Mouse (Mus musculus) myocyte (in vitro differentiated cells): ENCODE data around the gene Tdrkh. TPM values are rescaled to one million over a fixed set of nuclear protein-coding genes. Genes with fewer than 3 reads are reported as not detected.

Source experiments
- H3K27me3 ChIP-seq: one replicate; pipeline ENCODE4 v1.6.1; 2011; ENCODE audit not compliant: control insufficient read depth, insufficient read depth, insufficient read length
- H3K36me3 ChIP-seq: one replicate; pipeline ENCODE4 v1.6.1; 2011; ENCODE audit not compliant: control insufficient read depth, insufficient read depth
- H3K4me2 ChIP-seq: one replicate; pipeline ENCODE4 v1.6.1; 2011; ENCODE audit warnings: low read depth, control low read depth
- H3K4me3 ChIP-seq: one replicate; pipeline ENCODE4 v1.5.1; 2011; ENCODE audit warnings: mild to moderate bottlenecking, control low read depth, moderate library complexity
- H3K79me2 ChIP-seq: one replicate; pipeline ENCODE4 v1.6.1; 2011; ENCODE audit not compliant: control insufficient read depth, insufficient read depth
- H3ac ChIP-seq: one replicate; pipeline ENCODE4 v1.6.1; 2011; ENCODE audit not compliant: control insufficient read depth, insufficient read length
- CEBPB ChIP-seq: IDR thresholded peaks from 2 replicates; pipeline ENCODE4 v1.6.1; 2011; ENCODE audit warnings: mild to moderate bottlenecking, moderate library complexity; ENCODE audit not compliant: poor library complexity, insufficient read depth, severe bottlenecking
- E2F4 ChIP-seq: IDR thresholded peaks from one replicate; pipeline ENCODE4 v1.6.1; 2011; ENCODE audit warnings: mild to moderate bottlenecking, control low read depth, moderate library complexity; ENCODE audit not compliant: insufficient read depth
- MAX ChIP-seq: IDR thresholded peaks from one replicate; pipeline ENCODE4 v1.6.1; 2011; ENCODE audit warnings: low read depth, mild to moderate bottlenecking, control low read depth
- MYOD1 ChIP-seq, 3 experiments: IDR thresholded peaks; one replicate each; pipeline ENCODE4 v1.6.1; 2011; ENCODE audit warnings: control low read depth in 2 of 3, low read depth in 2 of 3, mild to moderate bottlenecking in 2 of 3, moderate library complexity in 1 of 3; ENCODE audit not compliant: insufficient read length in 2 of 3, control insufficient read depth in 1 of 3
- MYOG ChIP-seq, 3 experiments: IDR thresholded peaks; one replicate each; pipeline ENCODE4 v1.6.1; 2011; ENCODE audit warnings: control low read depth in 2 of 3, low read depth in 2 of 3, mild to moderate bottlenecking in 2 of 3; ENCODE audit not compliant: insufficient read length in 2 of 3, control insufficient read depth in 1 of 3, insufficient read depth in 1 of 3
- POLR2A ChIP-seq: IDR thresholded peaks from one replicate; pipeline ENCODE4 v1.6.1; 2011; ENCODE audit warnings: low read depth, mild to moderate bottlenecking, control low read depth, moderate library complexity; ENCODE audit not compliant: insufficient read length
- POLR2AphosphoS2 ChIP-seq: IDR thresholded peaks from one replicate; pipeline ENCODE4 v1.6.1; 2011; ENCODE audit warnings: low read depth, control low read depth; ENCODE audit not compliant: insufficient read length
- REST ChIP-seq: IDR thresholded peaks from one replicate; pipeline ENCODE4 v1.6.1; 2011; ENCODE audit warnings: mild to moderate bottlenecking, control low read depth, moderate library complexity; ENCODE audit not compliant: insufficient read depth, insufficient read length
- SRF ChIP-seq: IDR thresholded peaks from one replicate; pipeline ENCODE4 v1.6.1; 2011; ENCODE audit warnings: low read depth; ENCODE audit not compliant: control insufficient read depth, insufficient read length
- TCF12 ChIP-seq: IDR thresholded peaks from one replicate; pipeline ENCODE4 v1.6.1; 2011; ENCODE audit warnings: mild to moderate bottlenecking, control low read depth; ENCODE audit not compliant: poor library complexity, insufficient read depth, severe bottlenecking
- TCF3 ChIP-seq: IDR thresholded peaks from one replicate; pipeline ENCODE4 v1.6.1; 2011; ENCODE audit warnings: low read depth, control low read depth; ENCODE audit not compliant: insufficient read length
- USF1 ChIP-seq: IDR thresholded peaks from one replicate; pipeline ENCODE4 v1.6.1; 2011; ENCODE audit warnings: low read depth, mild to moderate bottlenecking, control low read depth, moderate library complexity
- polyA plus RNA-seq: library from polyadenylated mRNA; unstranded; fragments of >200 nt; fragmentation: generic; extraction: Trizol; gene quantifications from one replicate; pipeline ENCODE4 v1.2.1, GENCODE M21; 2012; ENCODE audit warnings: missing spikeins

Gene Tdrkh
- polyA plus RNA-seq, 1 experiment: 5.4 TPM

DNA sequence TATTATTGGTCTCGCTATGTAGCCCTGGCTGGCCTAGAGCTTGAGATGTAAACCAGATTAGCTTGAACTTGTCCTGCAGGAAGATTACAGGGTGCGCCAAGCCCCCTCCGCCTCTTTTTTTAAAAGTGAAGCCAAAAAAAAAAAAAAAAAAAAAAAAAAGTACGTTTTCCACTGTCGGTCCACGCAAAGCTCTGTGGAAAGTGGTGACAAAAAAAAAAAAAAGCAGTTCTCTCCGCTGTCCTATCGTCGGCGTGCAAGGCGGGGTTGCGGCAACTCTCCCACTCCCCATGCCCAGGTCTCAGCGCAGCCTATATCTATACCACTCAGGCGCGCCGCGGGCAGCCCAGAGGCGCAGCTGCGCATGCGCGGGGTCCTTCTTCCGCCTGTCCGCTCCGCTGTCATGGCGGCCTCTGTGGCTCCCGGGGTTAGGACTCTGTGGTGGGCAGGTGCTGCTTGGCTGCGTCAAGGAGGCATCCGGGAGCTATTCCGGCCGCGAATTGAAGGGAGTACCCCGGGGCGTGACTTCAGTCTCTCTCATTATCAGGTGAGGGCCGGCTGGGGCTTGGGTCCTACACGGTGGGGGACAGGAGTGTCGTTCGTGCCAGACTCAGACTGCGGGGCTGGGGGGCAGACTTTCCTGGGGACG lies 30.0 kb downstream of the Tdrkh start, which contains the start of gene Mrpl9:
TSS of gene Mrpl9 (plus strand) at position 368 of the 646 bp plus-strand sequence.
- Histone ChIP-seq H3K27me3 (no peaks in the 10 kb centered on the region), H3K4me3 (peak within 1 kb of the TSS; percentile 90), H3K36me3 (peaks cover 15% of the 10 kb centered on the region), H3K4me2 (peak within 1 kb of the TSS; percentile 90), H3ac (peak within 1 kb of the TSS; percentile 53), H3K79me2 (peaks cover 8% of the 10 kb centered on the region)
- peak; percentile 21 for TF ChIP-seq SRF
- TF ChIP-seq POLR2AphosphoS2: peak; percentile 85
- peak in 2 of 3 experiments; percentile 24 to 65 for TF ChIP-seq MYOD1 (IDR thresholded peaks at IDR 0.05; ENCODE audit: control insufficient read depth in 1 of 3, insufficient read length in 2 of 3, low read depth in 2 of 3)
- peak; percentile 90 for TF ChIP-seq POLR2A
- TF ChIP-seq USF1: no peak
- TF ChIP-seq E2F4: no peak
- TF ChIP-seq TCF12: no peak
- TF ChIP-seq CEBPB: no peak
- TF ChIP-seq MYOG (IDR thresholded peaks at IDR 0.05; ENCODE audit: control insufficient read depth in 1 of 3, insufficient read depth in 1 of 3, insufficient read length in 2 of 3, low read depth in 2 of 3): peak in 2 of 3 experiments; percentile 51 to 62
- peak; percentile 38 for TF ChIP-seq MAX
- no peak for TF ChIP-seq REST
- no peak for TF ChIP-seq TCF3

- peaks cover 20% of the 10 kb centered on the region for H3K36me3 ChIP-seq
- H3K27me3 ChIP-seq: no peaks in the 10 kb centered on the region
- TF ChIP-seq MYOD1 (IDR thresholded peaks at IDR 0.05; ENCODE audit: control insufficient read depth in 1 of 3, insufficient read length in 2 of 3, low read depth in 2 of 3): no peak
- TF ChIP-seq REST: no peak
- no peak for TF ChIP-seq SRF
- TF ChIP-seq MYOG (IDR thresholded peaks at IDR 0.05; ENCODE audit: control insufficient read depth in 1 of 3, insufficient read depth in 1 of 3, insufficient read length in 2 of 3, low read depth in 2 of 3): no peak
- TF ChIP-seq TCF12: no peak
- no peak for TF ChIP-seq POLR2A
- TF ChIP-seq TCF3: no peak
- TF ChIP-seq CEBPB: no peak
- no peak for TF ChIP-seq E2F4
- no peak for TF ChIP-seq POLR2AphosphoS2
- no peak for TF ChIP-seq MAX
- no peak for TF ChIP-seq USF1
- peak within 1 kb of the TSS; percentile 53 for H3ac ChIP-seq
- peak within 1 kb of the TSS; percentile 90 for H3K4me2 ChIP-seq
- peak within 1 kb of the TSS; percentile 90 for H3K4me3 ChIP-seq
- peaks cover 8% of the 10 kb centered on the region for H3K79me2 ChIP-seq
These were observed 30.5 kb downstream of the Tdrkh start, which contains the start of gene Oaz3 for GRCm38 (mm10) chr3:94443597-94443964. Oaz3 (minus strand) TSS chr3:94443915.

DNA sequence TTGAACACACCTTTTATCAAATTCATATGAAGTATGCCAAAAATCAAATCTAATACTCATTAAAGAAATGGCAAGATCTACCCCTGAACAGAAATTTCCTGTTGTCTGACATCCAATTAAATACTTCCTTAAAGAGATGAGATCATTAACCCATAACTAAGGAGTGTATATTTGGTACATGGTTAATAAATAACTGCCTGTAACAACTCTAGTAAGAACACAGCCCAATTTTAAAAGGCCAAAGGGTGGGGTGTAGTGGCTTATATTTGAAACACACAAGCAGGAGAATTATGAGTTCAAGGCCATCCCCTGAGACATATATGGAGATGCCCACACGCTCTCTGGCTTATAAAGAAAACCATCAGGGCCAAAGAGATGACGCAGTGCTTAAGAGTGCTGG lies 36.3 kb downstream of the Tdrkh start:
- TF ChIP-seq MYOD1 (IDR thresholded peaks at IDR 0.05; ENCODE audit: control insufficient read depth in 1 of 3, insufficient read length in 2 of 3, low read depth in 2 of 3) (no peak), TCF12 (no peak), CEBPB (no peak)
- peaks cover 23% of the 10 kb centered on the region for H3K36me3 ChIP-seq
- no peaks in the 10 kb centered on the region for H3K79me2 ChIP-seq
- H3K27me3 ChIP-seq: no peaks in the 10 kb centered on the region
- no peak overlapping the region for H3K4me3 ChIP-seq
- H3ac ChIP-seq: no peak overlapping the region
- H3K4me2 ChIP-seq: no peak overlapping the region

- Histone ChIP-seq H3ac (no peak overlapping the region), H3K27me3 (no peaks in the 10 kb centered on the region), H3K36me3 (no peaks in the 10 kb centered on the region), H3K4me2 (peak overlapping the region; percentile 57), H3K79me2 (no peaks in the 10 kb centered on the region), H3K4me3 (no peak overlapping the region)
- no peak for TF ChIP-seq USF1
- no peak for TF ChIP-seq MYOG (IDR thresholded peaks at IDR 0.05; ENCODE audit: control insufficient read depth in 1 of 3, insufficient read depth in 1 of 3, insufficient read length in 2 of 3, low read depth in 2 of 3)
- no peak for TF ChIP-seq MYOD1 (IDR thresholded peaks at IDR 0.05; ENCODE audit: control insufficient read depth in 1 of 3, insufficient read length in 2 of 3, low read depth in 2 of 3)
- TF ChIP-seq E2F4: no peak
- TF ChIP-seq TCF3: no peak
- TF ChIP-seq REST: no peak
- TF ChIP-seq MAX: no peak
- TF ChIP-seq CEBPB: no peak
- TF ChIP-seq SRF: no peak
- no peak for TF ChIP-seq TCF12
- TF ChIP-seq POLR2A: no peak
- TF ChIP-seq POLR2AphosphoS2: no peak
These were observed 43.5 kb downstream of the Tdrkh start for GRCm38 (mm10) chr3:94456529-94457000.
